Mouse (Mus musculus) limb, embryonic 14.5 days (tissue): ENCODE data around the gene Vmn1r212. TPM values are rescaled to one million over a fixed set of nuclear protein-coding genes. Genes with fewer than 3 reads are reported as not detected.
"Not testable (repeated sequence)": the region's sequence is repeated elsewhere in the genome, so short reads cannot be mapped to it uniquely, and the experiment has no call there.

Experiments
- ATAC-seq: fragments of 200-750 bp; cut with Nextera tagmentation; 2 replicates; pipeline ENCODE4 v1.8.0; 2017; ENCODE audit warnings: low read depth, moderate number of reproducible peaks, moderate TSS enrichment; ENCODE audit not compliant: low FRiP score
- DNase-seq: peaks from one replicate; pipeline ENCODE4 v3.0.0-alpha.2; 2015; ENCODE audit warnings: low spot score
- H3K27ac ChIP-seq: fragments of 300-500 bp; sonication (generic); replicated peaks from 2 replicates; pipeline ENCODE4 v1.5.1; 2014; ENCODE audit warnings: low read depth, mild to moderate bottlenecking, low read length, moderate library complexity, mixed read lengths
- H3K27me3 ChIP-seq: fragments of 300-500 bp; sonication (generic); 2 replicates; pipeline ENCODE4 v1.6.1; 2014; ENCODE audit warnings: low read length, mixed read lengths; ENCODE audit not compliant: control insufficient read depth, insufficient read depth
- H3K36me3 ChIP-seq: fragments of 300-500 bp; sonication (generic); 2 replicates; pipeline ENCODE4 v1.6.1; 2014; ENCODE audit warnings: mild to moderate bottlenecking, low read length, moderate library complexity, mixed read lengths; ENCODE audit not compliant: control insufficient read depth, insufficient read depth
- H3K4me1 ChIP-seq: fragments of 300-500 bp; sonication (generic); 2 replicates; pipeline ENCODE4 v1.6.1; 2014; ENCODE audit warnings: antibody characterized with exemption, low read length, mixed read lengths; ENCODE audit not compliant: control insufficient read depth, insufficient read depth
- H3K4me2 ChIP-seq: fragments of 300-500 bp; sonication (generic); replicated peaks from 2 replicates; pipeline ENCODE4 v1.6.1; 2014; ENCODE audit warnings: low read depth, mild to moderate bottlenecking, low read length, moderate library complexity; ENCODE audit not compliant: severe bottlenecking
- H3K4me3 ChIP-seq: fragments of 300-500 bp; sonication (generic); replicated peaks from 2 replicates; pipeline ENCODE4 v1.5.1; 2014; ENCODE audit warnings: low read length
- H3K9ac ChIP-seq: fragments of 300-500 bp; sonication (generic); 2 replicates; pipeline ENCODE4 v1.6.1; 2014; ENCODE audit warnings: mild to moderate bottlenecking, low read depth, low read length, moderate library complexity; ENCODE audit not compliant: severe bottlenecking
- H3K9me3 ChIP-seq: fragments of 300-500 bp; sonication (generic); 2 replicates; pipeline ENCODE4 v1.6.1; 2016; ENCODE audit warnings: low read length; ENCODE audit not compliant: control insufficient read depth
- POLR2A ChIP-seq: fragments of 200-500 bp; IDR thresholded peaks from 2 replicates; pipeline ENCODE4 v1.8.0; 2012; ENCODE audit warnings: inconsistent platforms, mild to moderate bottlenecking, moderate library complexity, borderline replicate concordance; ENCODE audit not compliant: insufficient read depth, insufficient read length; ENCODE audit errors: extremely low read depth
- WGBS: fragments of 180-500 bp; shearing (Covaris S2); extraction: QIAGEN DNeasy Blood & Tissue Kit; methylation state at CpG from one replicate; pipeline ENCODE4 v1.1.7; 2014; 5-methylcytosine and 5-hydroxymethylcytosine counted together
- polyA plus RNA-seq, 2 experiments: library from polyadenylated mRNA; depleted of rRNA in 1 of 2; stranded (reverse) in 1 of 2; unstranded in 1 of 2; fragments of >200 nt; fragmentation: Nextera tagmentation in 1 of 2; extraction: Ambion mirVana in 1 of 2; gene quantifications; 2 replicates each; pipeline versions ENCODE4 v1.2.1 to v1.2.3; 2012 to 2014

Vmn1r212 gene
- not detected in 2 replicates for polyA plus RNA-seq (2012; rRNA removed)
- not detected in 2 replicates for polyA plus RNA-seq (2014; fragmentation: Nextera tagmentation; extraction: Ambion mirVana)

DNA sequence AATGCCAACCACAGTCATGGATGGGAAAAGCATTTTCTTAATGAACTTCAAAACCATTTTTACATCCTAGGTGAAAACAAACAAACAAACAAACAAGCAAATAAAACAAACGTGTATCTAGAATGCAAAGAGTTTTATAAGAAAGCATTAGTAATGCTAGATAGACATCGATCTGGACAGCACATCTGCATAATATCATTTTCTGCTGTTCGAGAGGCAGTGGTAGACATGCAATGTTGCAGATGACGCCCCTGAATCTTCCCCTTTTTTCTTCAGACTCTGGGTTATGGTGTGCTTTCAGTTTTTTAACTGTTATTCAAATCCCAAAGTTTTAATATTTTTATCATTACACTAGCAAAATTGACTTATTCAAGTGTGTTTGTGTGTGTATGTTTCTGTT lies at the start of gene Vmn1r212:
Vmn1r212 (minus strand) TSS at position 101 of the 400 bp plus-strand sequence.
- H3K4me3 ChIP-seq = no peak within 1 kb of the TSS
- no peaks in the 10 kb centered on the region for H3K9me3 ChIP-seq
- H3K9ac ChIP-seq = no peak within 1 kb of the TSS
- H3K27ac ChIP-seq = no peak within 1 kb of the TSS
- no peak for ATAC-seq
- no peak within 1 kb of the TSS for H3K4me2 ChIP-seq
- no peak for TF ChIP-seq POLR2A
- H3K27me3 ChIP-seq = no peaks in the 10 kb centered on the region
- H3K36me3 ChIP-seq = no peaks in the 10 kb centered on the region
- H3K4me1 ChIP-seq = no peaks in the 10 kb centered on the region
- 80% methylated on average over 4 of the region's 4 CpGs for WGBS
- DNase-seq = no peak

- H3K36me3 ChIP-seq = no peaks in the 10 kb centered on the region
- no peak for TF ChIP-seq POLR2A
- no peaks in the 10 kb centered on the region for H3K27me3 ChIP-seq
- DNase-seq (no peak), ATAC-seq (no peak)
- H3K9ac ChIP-seq = no peak overlapping the region
- H3K9me3 ChIP-seq = no peaks in the 10 kb centered on the region
- no peak overlapping the region for H3K4me3 ChIP-seq
- no peaks in the 10 kb centered on the region for H3K4me1 ChIP-seq
- 94% methylated on average over 1 of the region's 1 CpGs for WGBS
- no peak overlapping the region for H3K4me2 ChIP-seq
- H3K27ac ChIP-seq = no peak overlapping the region
Measured at GRCm38 (mm10) chr13:22879257-22879656, 4.7 kb downstream of the Vmn1r212 start.

DNA sequence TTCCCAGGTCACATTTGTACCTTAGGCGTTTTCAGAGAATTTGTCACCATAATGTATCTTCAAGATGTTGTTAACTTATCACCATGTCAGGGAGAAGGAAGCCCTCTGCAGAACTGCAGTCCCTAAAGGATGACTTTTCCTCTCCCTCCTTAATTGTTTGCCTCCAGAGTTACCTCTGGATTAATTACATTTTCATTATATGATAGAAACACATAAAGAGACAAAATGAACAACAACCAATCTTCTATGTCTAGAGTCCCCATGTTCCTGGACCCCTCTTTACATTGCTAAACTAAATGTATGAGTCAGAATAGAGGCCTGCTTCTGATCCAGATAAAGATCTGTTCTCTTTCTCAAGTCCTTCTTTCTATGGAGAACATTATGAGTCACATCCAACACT lies 26.5 kb downstream of the Vmn1r212 start, which contains the start of gene Vmn1r211:
Vmn1r211 (minus strand) TSS at position 101 of the 400 bp plus-strand sequence.
- no peak for ATAC-seq
- TF ChIP-seq POLR2A = no peak
- Histone ChIP-seq H3K9ac (no peak within 1 kb of the TSS), H3K4me1 (no peaks in the 10 kb centered on the region), H3K36me3 (no peaks in the 10 kb centered on the region), H3K27ac (no peak within 1 kb of the TSS), H3K9me3 (no peaks in the 10 kb centered on the region), H3K4me3 (no peak within 1 kb of the TSS), H3K4me2 (no peak within 1 kb of the TSS), H3K27me3 (no peaks in the 10 kb centered on the region)
- no peak for DNase-seq
- WGBS = 62% methylated on average over 1 of the region's 1 CpGs

DNA sequence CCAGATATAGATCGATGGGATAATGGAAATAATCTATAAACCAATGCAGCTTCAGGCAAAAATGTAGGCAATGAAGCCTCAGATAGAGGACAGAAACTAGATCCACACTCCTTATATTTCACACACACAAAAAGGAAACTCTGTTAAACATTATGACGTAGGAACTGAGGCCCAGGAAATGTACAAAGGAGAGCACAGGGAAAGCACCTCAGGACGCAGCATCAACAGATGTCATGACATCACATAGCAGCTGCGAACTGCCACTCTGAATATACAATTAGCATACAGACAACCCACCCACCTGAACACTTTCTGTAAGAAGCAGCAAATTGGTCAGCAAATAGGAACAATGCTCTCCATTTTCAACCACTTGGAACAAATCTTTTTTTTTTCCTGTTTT lies 29.2 kb downstream of the Vmn1r212 start:
- Histone ChIP-seq H3K4me2 (no peak overlapping the region), H3K27ac (no peak overlapping the region), H3K4me3 (no peak overlapping the region), H3K9me3 (no peaks in the 10 kb centered on the region), H3K4me1 (no peaks in the 10 kb centered on the region), H3K36me3 (no peaks in the 10 kb centered on the region), H3K9ac (no peak overlapping the region), H3K27me3 (no peaks in the 10 kb centered on the region)
- no peak for DNase-seq
- WGBS = 76% methylated on average over 4 of the region's 4 CpGs
- ATAC-seq = no peak
- no peak for TF ChIP-seq POLR2A

- no peak for DNase-seq
- Histone ChIP-seq H3K27me3 (no peaks in the 10 kb centered on the region), H3K9me3 (no peaks in the 10 kb centered on the region), H3K4me3 (no peak overlapping the region), H3K9ac (no peak overlapping the region), H3K27ac (no peak overlapping the region), H3K36me3 (no peaks in the 10 kb centered on the region), H3K4me1 (no peaks in the 10 kb centered on the region), H3K4me2 (no peak overlapping the region)
- TF ChIP-seq POLR2A = no peak
- 78% methylated on average over 1 of the region's 1 CpGs for WGBS
- ATAC-seq = no peak
Measured at GRCm38 (mm10) chr13:22846798-22847197, 37.2 kb downstream of the Vmn1r212 start.

DNA sequence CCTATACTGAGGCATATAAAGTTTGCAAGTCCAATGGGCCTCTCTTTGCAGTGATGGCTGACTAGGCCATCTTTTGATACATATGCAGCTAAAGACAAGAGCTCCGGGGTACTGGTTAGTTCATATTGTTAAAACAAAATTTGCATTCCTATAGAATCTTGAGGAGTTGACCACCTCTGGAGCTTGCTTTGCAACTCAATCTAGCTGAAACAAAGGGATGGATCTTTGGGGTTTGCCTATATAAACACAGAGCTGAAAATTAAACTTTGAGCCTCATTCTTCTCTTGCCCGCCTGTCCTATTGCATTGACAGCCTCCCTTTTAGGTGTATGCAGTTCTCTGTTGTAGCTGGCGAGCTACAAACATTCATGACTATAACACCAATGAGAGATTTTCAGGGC lies 39.7 kb downstream of the Vmn1r212 start:
- H3K4me3 ChIP-seq, H3K36me3 ChIP-seq, DNase-seq, ATAC-seq, H3K27me3 ChIP-seq, H3K4me2 ChIP-seq, H3K9me3 ChIP-seq, H3K9ac ChIP-seq, H3K27ac ChIP-seq, H3K4me1 ChIP-seq: not testable (repeated sequence)
- 75% methylated on average over 3 of the region's 3 CpGs for WGBS

Other genes with a start within 250 kb of the Vmn1r212 start
- not detected in 2 replicates for gene Vmn1r207-ps, start 154.6 kb downstream of the Vmn1r212 start, polyA plus RNA-seq (2012; rRNA removed)
- not detected in 2 replicates for gene Vmn1r207-ps, start 154.6 kb downstream of the Vmn1r212 start, polyA plus RNA-seq (2014; fragmentation: Nextera tagmentation; extraction: Ambion mirVana)
- not detected in 2 replicates for gene Vmn1r208, start 106.8 kb downstream of the Vmn1r212 start, polyA plus RNA-seq (2012; rRNA removed)
- not detected in 2 replicates for gene Vmn1r208, start 106.8 kb downstream of the Vmn1r212 start, polyA plus RNA-seq (2014; fragmentation: Nextera tagmentation; extraction: Ambion mirVana)
- gene Vmn1r209, start 74.5 kb downstream of the Vmn1r212 start, polyA plus RNA-seq (2012; rRNA removed) = not detected in 2 replicates
- gene Vmn1r209, start 74.5 kb downstream of the Vmn1r212 start, polyA plus RNA-seq (2014; fragmentation: Nextera tagmentation; extraction: Ambion mirVana) = not detected in 2 replicates
- gene Vmn1r210, start 52.9 kb downstream of the Vmn1r212 start, polyA plus RNA-seq (2012; rRNA removed) = not detected in 2 replicates
- gene Vmn1r210, start 52.9 kb downstream of the Vmn1r212 start, polyA plus RNA-seq (2014; fragmentation: Nextera tagmentation; extraction: Ambion mirVana) = not detected in 2 replicates
- not detected in 2 replicates for gene Vmn1r211, start 26.6 kb downstream of the Vmn1r212 start, polyA plus RNA-seq (2012; rRNA removed)
- not detected in 2 replicates for gene Vmn1r211, start 26.6 kb downstream of the Vmn1r212 start, polyA plus RNA-seq (2014; fragmentation: Nextera tagmentation; extraction: Ambion mirVana)
- gene Vmn1r213, start 123.5 kb upstream of the Vmn1r212 start, polyA plus RNA-seq (2012; rRNA removed) = not detected in 2 replicates
- gene Vmn1r213, start 123.5 kb upstream of the Vmn1r212 start, polyA plus RNA-seq (2014; fragmentation: Nextera tagmentation; extraction: Ambion mirVana) = not detected in 2 replicates
- not detected in 2 replicates for gene Vmn1r214, start 146.2 kb upstream of the Vmn1r212 start, polyA plus RNA-seq (2012; rRNA removed)
- not detected in 2 replicates for gene Vmn1r214, start 146.2 kb upstream of the Vmn1r212 start, polyA plus RNA-seq (2014; fragmentation: Nextera tagmentation; extraction: Ambion mirVana)
- not detected in 2 replicates for gene Vmn1r215, start 183.8 kb upstream of the Vmn1r212 start, polyA plus RNA-seq (2012; rRNA removed)
- not detected in 2 replicates for gene Vmn1r215, start 183.8 kb upstream of the Vmn1r212 start, polyA plus RNA-seq (2014; fragmentation: Nextera tagmentation; extraction: Ambion mirVana)
- not detected in 2 replicates for gene Vmn1r217, start 234.0 kb upstream of the Vmn1r212 start, polyA plus RNA-seq (2012; rRNA removed)
- gene Vmn1r217, start 234.0 kb upstream of the Vmn1r212 start, polyA plus RNA-seq (2014; fragmentation: Nextera tagmentation; extraction: Ambion mirVana) = not detected in 2 replicates
- not detected in 2 replicates for gene Vmn1r218, start 248.9 kb upstream of the Vmn1r212 start, polyA plus RNA-seq (2012; rRNA removed)
- not detected in 2 replicates for gene Vmn1r218, start 248.9 kb upstream of the Vmn1r212 start, polyA plus RNA-seq (2014; fragmentation: Nextera tagmentation; extraction: Ambion mirVana)